Mouse (Mus musculus): ENCODE measurements around the gene Nipa1.
"Not testable (repeated sequence)": the region's sequence is repeated elsewhere in the genome, so short reads cannot be mapped to it uniquely, and the experiment has no call there.

Nipa1 gene

DNA sequence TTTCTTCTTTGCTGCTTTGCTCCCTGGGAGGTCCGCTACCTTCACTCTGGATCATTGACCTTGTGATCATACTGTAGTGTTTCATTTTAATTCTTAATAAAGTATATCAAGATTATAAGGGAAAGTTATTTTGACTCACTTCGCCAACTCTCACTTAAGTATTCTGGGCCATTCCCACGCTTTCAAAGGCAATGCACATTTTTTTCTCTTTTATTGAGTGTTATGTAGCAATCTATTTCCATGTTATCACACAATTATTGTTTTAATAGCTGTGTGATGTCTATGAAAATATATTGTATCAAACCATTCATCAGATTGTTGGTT is at the start of gene Nipa1:
Nipa1 (minus strand) TSS at position 25 of the 324 bp plus-strand sequence.
- DNase-seq (ENCODE audit: low spot score), result no peak

DNA sequence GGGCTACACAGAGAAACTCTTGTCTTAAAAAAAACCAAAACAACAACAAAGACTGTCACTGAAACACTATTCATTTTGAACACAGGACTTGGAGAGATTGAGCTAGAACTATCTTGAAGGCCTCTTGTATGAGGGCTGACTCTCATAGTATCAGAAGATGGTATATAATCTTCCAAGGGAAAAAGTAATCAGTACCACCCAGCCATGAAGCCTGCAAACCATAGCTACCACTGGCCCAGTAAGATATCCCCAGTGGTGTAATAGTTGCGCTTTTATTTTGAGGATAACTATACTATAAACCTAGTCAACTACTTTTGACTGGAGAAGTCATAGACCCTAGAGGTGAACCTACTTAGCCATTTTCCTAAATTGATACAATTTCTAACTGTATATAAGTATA is 46.9 kb upstream of the Nipa1 start:
- no peak for DNase-seq (ENCODE audit: low spot score)

DNA sequence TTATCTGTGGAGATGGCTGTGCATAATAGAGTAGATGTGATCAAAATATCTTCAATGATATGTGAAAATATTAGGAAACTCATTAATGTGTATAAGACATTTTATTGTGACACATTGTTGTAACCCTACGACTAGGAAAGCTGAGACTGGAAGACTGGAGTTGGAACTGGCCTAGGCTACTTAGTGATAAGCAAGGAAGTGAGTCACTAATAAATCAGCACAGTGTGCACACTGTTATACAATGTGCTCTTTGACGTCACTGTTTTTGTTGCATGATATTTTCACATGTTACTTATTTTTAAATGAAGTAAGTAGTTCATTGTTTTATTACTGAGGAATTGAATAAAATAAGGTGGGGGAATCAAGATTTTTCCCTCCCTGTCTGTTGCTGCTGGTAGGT is 46.4 kb upstream of the Nipa1 start:
- DNase-seq (ENCODE audit: low spot score), result no peak

DNA sequence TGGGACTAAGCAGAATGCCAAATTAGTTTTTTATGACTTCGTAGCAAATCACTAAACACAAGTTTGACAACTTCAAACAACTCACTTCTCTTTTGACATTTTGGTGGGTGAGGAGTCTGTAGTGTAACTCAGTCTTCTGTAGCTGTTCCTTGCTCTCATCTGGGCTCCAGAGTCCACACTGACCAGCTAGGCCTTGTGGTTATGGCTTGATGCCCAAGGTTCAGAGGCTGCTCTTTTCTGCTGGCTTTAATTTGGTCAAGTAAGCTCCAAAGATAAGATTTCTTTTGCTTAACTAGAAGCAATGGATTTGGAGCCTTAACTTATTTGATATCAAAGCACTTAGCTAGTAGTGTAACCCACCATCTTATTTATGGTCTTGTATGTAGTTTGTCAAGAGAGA is 45.1 kb upstream of the Nipa1 start:
- DNase-seq (ENCODE audit: low spot score), result no peak

DNA sequence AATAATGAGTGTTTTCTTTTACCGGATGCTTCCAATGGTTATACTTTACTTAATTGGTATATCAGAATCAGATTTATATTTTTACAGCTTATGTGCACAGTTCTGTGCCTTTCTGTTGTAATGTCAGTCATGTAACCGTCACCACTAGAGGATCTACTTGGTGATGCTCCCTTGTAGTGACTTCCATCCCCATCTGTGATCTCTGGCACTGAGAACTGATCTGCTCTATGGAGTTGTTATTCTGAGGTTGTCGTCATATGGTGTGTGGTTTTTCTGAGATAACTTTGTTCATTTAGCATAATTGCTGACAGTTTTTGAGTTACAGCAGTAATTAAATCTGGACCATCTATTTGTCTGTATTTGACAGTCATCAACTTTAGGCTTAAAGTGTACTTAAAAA is 35.6 kb upstream of the Nipa1 start:
- no peak for DNase-seq (ENCODE audit: low spot score)

DNA sequence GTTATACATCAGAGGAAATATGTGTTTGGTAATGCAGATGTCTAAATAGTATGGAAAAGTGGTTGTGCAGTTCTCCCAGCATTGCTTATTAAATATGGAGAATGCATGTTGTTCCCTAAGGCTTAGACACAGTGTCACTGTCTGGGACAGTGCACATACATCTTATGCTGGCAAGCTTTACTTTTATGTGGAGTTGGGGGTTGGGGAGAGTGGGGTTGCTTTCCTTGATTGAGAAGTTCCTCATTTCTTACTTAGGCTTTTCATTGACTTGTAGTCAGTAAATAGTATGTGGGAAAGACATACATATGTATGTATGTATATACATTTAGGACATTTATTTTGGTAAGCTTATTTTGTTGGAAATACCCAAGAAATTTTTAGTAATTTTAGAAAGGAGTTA is 33.2 kb upstream of the Nipa1 start:
- no peak for DNase-seq (ENCODE audit: low spot score)

DNA sequence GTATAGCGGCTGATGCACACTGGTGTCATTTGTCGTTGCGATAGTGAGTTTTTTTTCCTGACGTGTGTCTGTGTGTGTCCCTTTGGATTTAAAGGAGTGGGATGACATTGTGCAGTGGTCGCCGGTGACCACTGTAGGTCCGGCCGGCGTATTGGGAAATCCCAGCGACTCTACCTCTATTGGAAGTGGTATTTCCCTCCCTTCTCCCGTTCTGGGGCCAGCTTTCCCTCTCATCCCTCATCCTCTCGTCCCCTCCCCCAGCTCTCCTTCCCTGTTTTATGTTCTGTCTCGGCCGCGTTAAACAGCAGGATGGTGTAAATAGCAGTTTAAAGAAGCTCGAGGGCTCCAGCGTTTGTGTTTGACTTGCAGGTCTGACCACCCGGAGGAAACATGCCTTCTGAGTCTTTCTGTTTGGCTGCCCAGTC is 30.7 kb upstream of the Nipa1 start:
- peak; percentile 65 for DNase-seq (ENCODE audit: low spot score)

DNA sequence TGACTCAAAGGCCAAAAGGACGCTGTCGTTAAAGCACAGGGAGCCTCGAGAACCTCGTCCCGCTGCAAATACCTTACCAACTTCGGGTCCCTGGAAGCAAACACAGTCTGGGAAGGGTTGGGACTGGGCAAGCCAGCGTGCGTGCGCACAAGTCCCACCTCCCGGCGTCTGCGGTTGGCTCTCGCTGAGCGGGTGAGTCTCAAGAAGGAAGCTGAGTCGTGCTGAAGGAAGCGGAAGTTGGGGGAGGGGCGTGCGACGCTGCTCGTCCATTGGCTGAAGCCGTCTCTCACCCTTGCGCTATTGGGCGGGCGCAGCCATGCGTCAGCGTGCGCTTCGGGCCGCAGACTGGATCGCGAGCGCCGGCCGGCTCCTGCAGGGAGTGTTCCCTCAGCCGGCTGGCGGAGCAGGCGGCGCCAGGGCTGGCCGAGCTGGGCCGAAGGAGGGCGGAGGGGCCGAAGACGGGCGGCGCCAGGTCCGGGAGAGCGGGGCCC is 30.1 kb upstream of the Nipa1 start, which contains the start of gene Herc2:
Herc2 (plus strand) TSS at position 366 of the 491 bp plus-strand sequence.
- DNase-seq (ENCODE audit: low spot score), result peak; percentile 100

DNA sequence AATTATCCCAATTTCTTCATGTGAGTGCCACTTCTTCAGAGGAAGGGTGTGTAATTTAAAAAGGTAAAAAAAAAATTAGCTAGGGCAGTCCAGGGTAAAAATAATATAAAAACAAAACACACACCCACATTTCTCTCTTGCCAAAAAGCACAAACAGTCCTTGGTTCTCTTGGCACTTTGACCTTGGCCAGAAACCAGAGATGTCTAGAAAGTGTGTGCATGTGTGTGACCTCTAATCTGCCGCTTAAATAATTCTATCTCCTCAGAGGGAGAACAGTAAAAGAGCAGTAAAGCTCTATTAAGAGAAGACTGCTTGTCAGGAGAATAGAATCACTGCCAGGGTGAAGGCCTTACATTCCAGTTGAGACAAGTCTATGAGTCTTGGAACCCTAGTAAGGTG is 27.4 kb upstream of the Nipa1 start:
- DNase-seq (ENCODE audit: low spot score), result no peak

DNA sequence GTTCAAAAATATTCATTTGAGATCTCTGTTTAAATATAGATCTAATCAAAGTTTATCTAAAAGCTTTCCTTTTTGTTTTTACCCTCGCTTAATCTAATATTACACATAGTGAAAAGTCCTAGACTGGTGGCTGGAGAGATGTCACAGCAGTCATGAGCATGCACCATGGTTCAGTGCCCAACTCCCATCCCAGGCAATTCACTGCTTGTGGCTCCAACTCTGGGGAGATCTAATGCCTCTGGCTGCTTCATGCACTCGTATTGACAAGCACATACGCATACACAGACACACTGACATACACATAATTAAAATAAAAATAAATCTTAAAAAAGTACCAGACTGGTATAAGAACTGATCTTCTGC is 24.5 kb upstream of the Nipa1 start:
- no peak for DNase-seq (ENCODE audit: low spot score)

DNA sequence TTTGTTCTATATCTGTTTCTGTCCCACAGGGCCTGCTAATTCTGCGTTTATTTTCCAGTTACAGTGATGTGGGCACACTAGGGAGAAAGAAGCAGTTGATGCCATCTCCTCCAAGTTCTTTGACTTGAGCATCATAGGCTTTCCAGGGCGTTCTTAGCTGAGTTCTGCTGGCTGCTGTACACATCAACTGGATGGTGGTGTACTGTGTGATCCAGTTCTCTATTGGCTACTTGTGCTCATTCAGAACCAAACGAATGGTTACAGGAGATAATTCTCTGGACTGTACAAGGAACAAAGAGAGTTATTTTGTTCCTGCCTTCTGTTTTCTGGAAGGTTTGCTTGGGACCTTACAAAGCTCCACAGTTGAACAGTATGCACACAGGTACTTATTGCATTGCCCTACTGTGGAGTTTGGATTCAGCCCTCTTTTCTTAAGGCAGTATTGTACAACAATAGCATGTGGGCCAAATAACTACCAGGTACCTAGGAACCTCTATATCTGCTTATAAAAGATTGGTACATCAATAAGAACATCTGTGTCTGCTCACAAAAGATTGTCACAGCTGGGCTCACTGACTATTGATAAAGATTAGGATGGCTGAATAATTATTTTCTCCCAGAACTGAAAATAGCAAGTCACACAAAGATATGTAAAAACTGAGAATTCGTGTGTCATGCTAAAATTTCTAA is 24.0 kb upstream of the Nipa1 start:
- no peak for DNase-seq (ENCODE audit: low spot score)

DNA sequence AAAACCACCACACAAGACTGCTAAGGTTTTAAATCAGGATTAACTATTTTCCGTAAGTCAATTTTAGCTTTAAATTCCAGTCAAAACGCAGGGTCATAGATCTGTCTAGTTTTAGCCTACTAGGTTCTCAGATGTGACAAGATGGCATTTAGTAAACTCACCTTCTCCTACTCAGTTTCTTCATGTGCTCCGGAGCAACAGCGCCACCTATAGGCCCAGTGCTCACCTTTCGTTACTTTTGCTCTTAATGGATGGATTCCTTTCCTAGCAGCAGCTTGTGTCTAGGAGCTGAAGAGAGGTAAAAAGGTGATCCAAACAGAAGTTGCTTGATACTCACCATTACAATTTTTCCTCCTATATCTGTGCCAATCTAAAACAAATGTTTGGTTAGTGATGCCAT is 22.6 kb upstream of the Nipa1 start:
- DNase-seq (ENCODE audit: low spot score), result peak; percentile 87

DNA sequence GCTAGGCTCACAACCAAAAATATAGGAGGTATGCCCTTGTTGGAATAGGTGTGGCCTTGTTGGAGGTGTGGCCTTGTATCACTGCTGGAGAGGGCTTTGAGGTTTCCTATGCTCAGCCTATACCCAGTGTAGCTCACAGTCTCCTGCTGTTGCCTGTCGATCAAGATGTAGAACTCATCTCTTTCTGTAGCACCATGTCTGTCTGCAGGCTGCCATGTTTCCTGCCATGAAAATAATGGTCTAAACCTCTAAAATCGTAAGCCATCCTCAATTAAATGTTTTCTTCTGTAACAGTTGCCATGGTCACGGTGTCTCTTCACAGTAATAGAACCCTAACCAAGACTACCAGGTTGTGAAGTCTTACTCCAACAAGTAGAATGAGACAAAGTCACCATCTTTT is 3.8 kb upstream of the Nipa1 start:
- DNase-seq (ENCODE audit: low spot score), result no peak

DNA sequence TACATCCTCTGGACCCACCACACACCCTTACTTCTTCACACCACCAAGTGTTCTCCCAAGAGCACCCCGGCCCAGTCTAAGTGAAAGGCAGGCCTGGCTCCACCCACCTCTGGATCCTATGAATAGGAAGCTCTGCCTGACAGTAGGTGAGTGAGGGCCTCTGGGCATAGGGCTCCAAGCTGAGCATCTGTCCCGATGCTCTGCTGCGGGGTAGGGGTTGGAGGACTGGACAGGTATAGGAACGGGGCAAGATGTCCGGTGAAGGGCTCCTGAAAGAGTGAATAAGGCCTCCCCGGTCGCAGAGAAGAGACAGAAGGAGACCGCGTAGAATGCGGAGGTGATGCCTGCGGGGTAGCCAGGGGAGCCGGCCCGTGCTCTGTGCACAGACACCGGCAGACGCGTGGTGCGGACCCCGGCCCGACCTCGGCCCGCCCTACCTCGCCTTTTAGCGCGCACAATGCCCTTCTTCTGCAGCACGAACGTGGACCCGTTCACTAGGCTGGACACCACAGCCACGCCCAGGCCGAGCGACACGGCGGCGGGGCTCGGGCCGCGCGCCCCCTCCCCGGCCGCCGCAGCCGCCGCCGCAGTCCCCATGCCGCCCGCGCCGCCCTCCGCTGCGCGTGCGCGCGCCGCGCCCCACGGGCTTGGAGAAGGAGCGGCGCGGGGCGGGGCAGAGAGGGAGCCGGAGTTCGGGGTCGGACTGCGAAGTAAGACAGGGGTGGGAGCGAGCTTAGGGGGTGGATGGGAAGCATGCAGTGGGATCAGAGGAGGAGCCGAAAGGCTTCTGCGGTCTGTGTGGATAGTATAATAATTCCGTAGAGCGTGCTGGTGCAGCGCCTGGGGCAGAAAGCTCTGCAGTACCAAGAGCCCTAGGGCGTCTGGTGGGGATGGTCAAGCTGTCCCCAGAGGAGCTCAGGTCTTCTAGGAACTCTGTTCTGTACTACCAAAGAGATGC is 503 bp downstream of the Nipa1 start:
- DNase-seq (ENCODE audit: low spot score), result peak; percentile 83

DNA sequence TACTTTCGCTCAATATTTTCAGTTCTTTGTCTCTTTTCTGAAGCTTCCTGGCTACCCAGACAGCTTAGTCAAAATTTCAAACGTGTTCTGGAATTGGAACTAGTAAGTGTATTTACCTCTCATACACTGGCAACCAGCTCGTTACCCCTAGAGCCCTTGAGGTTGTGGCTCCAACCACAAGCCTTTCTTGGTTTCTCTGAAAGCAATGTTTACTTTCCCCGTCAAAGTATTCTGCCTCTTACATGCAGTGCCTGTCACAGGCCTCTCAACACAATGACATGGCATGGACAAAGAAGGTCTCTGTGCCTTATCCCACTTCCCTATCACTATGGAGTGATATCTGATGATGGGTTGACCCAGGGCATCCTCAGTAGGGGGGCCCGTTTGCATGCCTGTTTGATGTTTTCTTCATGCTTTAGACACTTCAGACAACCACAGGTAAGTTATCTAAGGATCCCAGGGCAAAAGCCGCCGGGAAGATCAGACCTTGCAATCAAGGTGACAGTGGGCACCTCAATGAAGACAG is 1.2 kb downstream of the Nipa1 start:
- DNase-seq (ENCODE audit: low spot score), result no peak

DNA sequence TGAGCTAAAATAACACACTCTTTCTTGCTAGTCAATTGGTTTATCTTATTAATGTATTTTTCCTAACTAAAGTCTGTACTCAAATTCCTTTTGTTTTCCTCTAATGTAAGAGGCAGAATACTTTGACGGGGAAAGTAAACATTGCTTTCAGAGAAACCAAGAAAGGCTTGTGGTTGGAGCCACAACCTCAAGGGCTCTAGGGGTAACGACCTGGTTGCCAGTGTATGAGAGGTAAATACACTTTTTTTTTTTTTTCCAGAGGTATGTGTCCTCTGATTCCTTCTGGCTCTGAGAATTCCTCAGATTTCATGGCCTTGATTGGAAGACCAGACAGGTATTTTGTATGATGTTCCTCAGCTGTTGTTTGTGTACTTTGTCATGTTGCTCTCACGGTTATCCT is 2.0 kb downstream of the Nipa1 start:
- DNase-seq (ENCODE audit: low spot score), result no peak

DNA sequence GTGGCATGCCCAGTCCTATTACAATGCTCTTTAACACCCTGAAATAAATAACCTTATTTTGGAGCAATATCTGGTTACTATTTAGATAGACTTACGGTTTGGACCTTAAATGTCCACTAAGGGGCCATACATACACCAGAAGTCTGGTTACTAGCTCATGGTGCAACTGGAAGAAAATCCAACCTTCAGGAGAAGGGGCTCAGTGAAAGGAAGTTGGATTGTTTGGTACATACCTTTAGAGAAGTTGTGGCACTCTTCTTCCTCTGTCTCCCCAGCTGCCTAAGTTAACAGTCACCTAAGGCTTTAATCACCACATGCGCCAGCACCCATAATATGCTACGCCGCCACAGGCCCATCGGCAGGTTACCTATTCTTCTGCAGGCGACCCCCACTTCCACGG is 3.9 kb downstream of the Nipa1 start:
- no peak for DNase-seq (ENCODE audit: low spot score)

DNA sequence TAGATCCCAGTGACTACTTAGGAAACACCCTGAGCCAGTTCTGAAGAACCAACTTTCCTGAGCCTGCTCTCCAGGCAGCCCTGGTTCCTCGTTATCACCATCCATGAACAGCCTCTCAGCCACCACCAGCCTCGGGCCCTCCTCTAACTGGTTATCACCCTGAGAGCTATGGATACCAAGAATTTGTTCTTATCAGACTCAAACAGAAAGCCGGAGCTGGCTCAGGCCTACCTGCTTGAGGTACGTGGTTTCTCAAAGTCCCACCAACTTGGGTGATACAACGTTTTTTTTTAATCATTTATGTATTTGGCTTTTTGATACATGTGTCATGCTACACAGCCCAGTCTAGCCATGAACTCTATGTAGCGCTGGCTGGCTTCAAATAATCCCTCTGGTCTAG is 4.6 kb downstream of the Nipa1 start:
- no peak for DNase-seq (ENCODE audit: low spot score)

DNA sequence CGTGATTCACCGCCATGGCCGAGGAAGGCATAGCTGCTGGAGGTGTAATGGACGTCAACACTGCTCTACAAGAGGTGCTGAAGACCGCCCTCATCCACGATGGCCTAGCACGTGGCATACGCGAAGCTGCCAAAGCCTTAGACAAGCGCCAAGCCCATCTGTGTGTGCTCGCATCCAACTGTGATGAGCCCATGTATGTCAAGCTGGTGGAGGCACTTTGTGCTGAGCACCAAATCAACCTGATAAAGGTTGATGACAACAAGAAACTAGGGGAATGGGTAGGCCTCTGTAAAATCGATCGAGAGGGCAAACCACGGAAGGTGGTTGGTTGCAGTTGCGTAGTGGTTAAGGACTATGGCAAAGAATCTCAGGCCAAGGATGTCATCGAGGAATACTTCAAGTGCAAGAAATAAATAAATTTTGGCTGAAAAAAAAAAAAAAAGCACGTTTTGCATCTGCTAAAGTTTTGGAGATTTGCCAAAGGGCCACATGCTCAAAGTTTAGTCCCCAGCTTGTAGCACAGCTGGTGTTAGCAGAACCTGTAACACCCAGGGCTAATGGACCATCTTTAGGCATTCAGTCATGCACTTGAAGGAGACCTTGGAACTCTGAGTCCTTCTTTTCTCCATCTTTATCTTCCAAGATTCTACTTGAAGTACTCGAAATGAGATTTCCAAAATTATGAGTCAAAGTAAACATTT is 5.6 kb downstream of the Nipa1 start:
- DNase-seq (ENCODE audit: low spot score), result not testable (repeated sequence)

DNA sequence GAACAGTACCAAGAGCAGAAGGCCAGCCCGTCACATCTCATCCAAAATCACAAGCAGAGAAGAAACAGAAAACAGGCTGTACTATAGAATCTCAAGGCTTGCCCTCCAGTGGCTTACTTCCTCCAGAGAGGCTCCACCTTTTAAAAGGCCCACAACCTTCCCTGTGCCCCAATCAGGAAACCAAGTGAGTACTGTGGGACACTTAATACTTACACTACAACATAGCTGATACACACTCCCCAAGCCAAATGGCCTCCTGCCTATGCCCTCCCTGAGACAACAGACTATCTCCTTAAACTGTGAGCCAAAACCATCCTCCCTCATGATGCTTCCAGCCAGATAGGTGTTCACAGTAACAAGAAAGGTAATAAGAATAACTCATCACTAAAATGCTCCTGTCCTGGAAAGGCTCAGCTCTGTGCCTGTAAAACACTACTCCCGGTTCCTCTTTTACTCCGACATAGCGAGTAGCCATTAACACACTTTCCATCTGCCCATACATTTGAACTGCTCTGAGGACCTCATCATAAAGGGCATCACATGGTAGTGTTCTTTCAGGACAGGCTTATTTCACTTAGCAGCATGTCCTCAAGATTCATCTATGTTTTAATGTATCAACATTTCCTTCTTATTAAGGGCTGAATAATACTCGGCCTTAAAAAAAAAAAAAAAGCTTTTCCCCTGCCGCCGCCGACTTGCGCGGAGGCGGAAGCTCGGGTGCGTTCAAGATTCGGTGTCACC is 6.3 kb downstream of the Nipa1 start:
- no peak for DNase-seq (ENCODE audit: low spot score)

DNA sequence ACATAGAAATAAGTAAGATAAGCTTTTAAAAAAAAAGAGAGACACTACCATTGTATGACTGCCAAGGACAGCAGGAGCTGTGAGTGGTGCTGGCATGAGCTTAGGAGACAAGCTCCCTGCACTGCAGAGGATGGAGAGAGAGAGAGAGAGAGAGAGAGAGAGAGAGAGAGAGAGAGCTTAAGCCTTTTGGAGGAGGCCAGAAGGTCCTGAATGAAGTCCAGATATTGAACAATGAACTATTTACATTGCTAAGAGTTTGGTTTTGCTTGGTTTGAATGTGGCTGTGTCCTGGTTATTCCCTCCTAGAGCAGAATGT is 8.8 kb downstream of the Nipa1 start:
- no peak for DNase-seq (ENCODE audit: low spot score)
